Mouse (Mus musculus): ENCODE results near the gene Vwa5b1.

DNA sequence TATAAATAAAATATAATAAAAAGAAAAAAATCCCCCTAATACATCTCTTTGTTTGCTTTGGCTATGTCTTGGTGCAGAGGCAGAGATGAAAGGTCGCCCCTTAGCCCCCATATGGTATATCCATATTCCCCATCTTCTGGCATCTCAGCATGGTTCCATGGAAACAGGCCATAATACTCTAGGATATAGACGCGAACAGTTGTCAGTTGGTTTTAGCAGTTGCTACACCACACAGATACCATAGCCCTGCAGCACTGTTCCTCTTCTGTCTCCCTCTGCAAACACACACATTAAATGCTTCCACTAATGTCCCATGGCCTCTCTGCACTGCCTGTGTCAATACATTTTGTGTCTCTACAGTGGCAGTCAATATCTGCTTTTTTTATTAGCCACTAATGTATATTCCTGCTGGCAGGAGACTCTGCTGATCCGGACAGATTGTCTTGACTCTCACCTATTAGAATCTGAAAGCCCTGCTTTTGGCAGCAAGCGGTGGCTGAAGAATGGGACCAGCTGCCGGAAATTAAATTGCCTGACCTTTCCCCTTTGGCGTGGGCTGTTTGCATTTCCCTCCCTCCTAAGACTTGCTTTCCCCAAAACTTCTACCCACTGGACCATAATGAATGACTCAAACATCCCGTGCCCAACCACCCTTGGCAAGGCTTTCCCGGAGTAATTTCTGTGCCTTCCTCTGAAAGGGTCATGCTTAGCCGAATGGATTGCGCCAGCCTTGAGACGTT is 39.1 kb downstream of the Vwa5b1 start:
- no peak for TF ChIP-seq POLR2A (IDR thresholded peaks at IDR 0.05; ENCODE audit: borderline replicate concordance, extremely low read depth, insufficient read depth, insufficient read length, poor library complexity, severe bottlenecking)
- TF ChIP-seq CTCF (IDR thresholded peaks at IDR 0.05; ENCODE audit: borderline replicate concordance, extremely low read depth, insufficient read depth, insufficient read length), result no peak

All from brain, embryonic 14.5 days (tissue).